Mouse (Mus musculus) intestine, embryonic 16.5 days (tissue): Measurements from ENCODE around the gene Atg14. TPM values are rescaled to one million over a fixed set of nuclear protein-coding genes. Genes with fewer than 3 reads are reported as not detected.
A peak's percentile ranks its signal among the peaks of the same experiment; 100 is the strongest.

Experiments used
- ATAC-seq: fragments of 200-750 bp; cut with Nextera tagmentation; 2 replicates; pipeline ENCODE4 v1.8.0; 2017; ENCODE audit warnings: moderate TSS enrichment, moderate library complexity
- H3K27ac ChIP-seq: fragments of 300-500 bp; sonication (generic); 2 replicates; pipeline ENCODE4 v1.5.1; 2014; ENCODE audit warnings: mild to moderate bottlenecking, low read length
- H3K27me3 ChIP-seq: fragments of 300-500 bp; sonication (generic); replicated peaks from 2 replicates; pipeline ENCODE4 v1.6.1; 2014; ENCODE audit warnings: low read length, control low read depth, mixed read lengths; ENCODE audit not compliant: control insufficient read depth, insufficient read depth
- H3K36me3 ChIP-seq: fragments of 300-500 bp; sonication (generic); 2 replicates; pipeline ENCODE4 v1.6.1; 2014; ENCODE audit warnings: low read length, control low read depth; ENCODE audit not compliant: control insufficient read depth, insufficient read depth
- H3K4me1 ChIP-seq: fragments of 300-500 bp; sonication (generic); 2 replicates; pipeline ENCODE4 v1.6.1; 2014; ENCODE audit warnings: low read length, control low read depth, mixed read lengths; ENCODE audit not compliant: control insufficient read depth, insufficient read depth
- H3K4me2 ChIP-seq: fragments of 300-500 bp; sonication (generic); 2 replicates; pipeline ENCODE4 v1.6.1; 2014; ENCODE audit warnings: low read depth, low read length, control low read depth
- H3K4me3 ChIP-seq: fragments of 300-500 bp; sonication (generic); 2 replicates; pipeline ENCODE4 v1.5.1; 2014; ENCODE audit warnings: mild to moderate bottlenecking, low read length
- H3K9ac ChIP-seq: fragments of 300-500 bp; sonication (generic); 2 replicates; pipeline ENCODE4 v1.6.1; 2014; ENCODE audit warnings: low read depth, low read length
- H3K9me3 ChIP-seq: fragments of 300-500 bp; sonication (generic); 2 replicates; pipeline ENCODE4 v1.6.1; 2016; ENCODE audit warnings: low read length, control low read depth; ENCODE audit not compliant: control insufficient read depth
- WGBS: fragments of 180-500 bp; shearing (Covaris S2); extraction: QIAGEN DNeasy Blood & Tissue Kit; methylation state at CpG from one replicate; pipeline ENCODE4 v1.1.7; 2014; 5-methylcytosine and 5-hydroxymethylcytosine counted together
- polyA plus RNA-seq: library from polyadenylated mRNA; unstranded; fragments of >200 nt; fragmentation: Nextera tagmentation; extraction: Ambion mirVana; gene quantifications from 2 replicates; pipeline ENCODE4 v1.2.1, GENCODE M21; 2015

Atg14 gene
- polyA plus RNA-seq, 1 experiment from 2014 or later = 11.4 TPM

DNA sequence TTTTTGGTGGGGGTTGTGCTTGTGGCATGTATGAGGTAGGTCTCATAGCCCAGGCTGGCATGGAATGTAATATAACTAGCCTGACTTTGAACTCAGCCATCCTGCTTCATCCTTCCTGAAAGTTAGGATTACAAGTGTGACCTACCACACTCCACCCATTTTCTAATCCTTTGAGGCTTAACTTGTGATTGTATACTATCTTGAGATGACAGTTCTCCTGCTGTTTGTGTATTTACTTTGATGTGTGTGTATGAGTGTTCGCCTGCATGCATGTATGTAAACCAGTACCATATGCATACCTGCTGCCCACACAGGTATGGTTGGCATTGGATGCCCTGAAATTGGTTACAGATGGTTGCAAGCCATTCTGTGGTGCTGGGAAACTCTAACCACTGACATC is 48.8 kb downstream of the Atg14 start:
- Histone ChIP-seq H3K9me3 (no peaks in the 10 kb centered on the region), H3K27ac (no peak overlapping the region), H3K36me3 (no peaks in the 10 kb centered on the region), H3K27me3 (no peaks in the 10 kb centered on the region), H3K4me3 (no peak overlapping the region), H3K4me2 (no peak overlapping the region), H3K9ac (no peak overlapping the region), H3K4me1 (peaks cover 3% of the 10 kb centered on the region; the same call in 1 of the 2 replicates)
- WGBS = 97% methylated on average over 1 of the region's 1 CpGs
- no peak for ATAC-seq

DNA sequence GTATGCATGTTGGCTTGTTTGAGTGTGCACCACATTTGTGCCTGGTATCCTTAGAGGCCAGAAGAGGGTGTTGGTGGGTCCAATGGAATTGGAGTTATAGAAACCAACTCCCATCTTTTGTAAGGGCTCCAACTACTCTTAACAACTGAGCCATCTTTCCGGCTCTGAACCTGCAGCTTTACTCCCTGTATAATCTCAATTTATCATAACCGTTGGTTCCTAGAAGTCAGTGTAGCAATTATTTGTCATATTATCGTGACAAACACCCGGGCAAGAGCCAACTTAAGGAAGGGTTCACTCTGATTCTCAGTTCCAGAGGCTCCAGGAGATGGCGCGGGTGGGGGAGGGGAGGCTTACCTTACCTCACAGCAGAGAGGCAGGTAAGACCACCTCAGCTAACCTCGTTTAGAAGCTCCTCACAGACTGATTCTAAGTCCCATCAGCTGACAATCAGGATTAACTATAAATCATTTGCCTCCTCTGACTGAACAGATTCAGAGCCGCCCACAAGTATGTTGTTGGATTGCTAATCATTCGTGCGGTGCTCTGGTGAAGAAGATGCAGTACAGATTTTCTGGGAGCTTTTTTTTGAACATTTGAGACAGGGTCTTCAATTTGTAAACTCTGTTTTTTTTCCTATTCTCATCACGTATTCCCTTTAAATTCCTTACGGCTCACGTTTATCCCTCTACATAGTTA is 49.5 kb downstream of the Atg14 start:
- Histone ChIP-seq H3K4me1 (peaks cover 3% of the 10 kb centered on the region; the same call in 1 of the 2 replicates), H3K4me3 (no peak overlapping the region), H3K27me3 (no peaks in the 10 kb centered on the region), H3K9ac (no peak overlapping the region), H3K36me3 (no peaks in the 10 kb centered on the region), H3K4me2 (no peak overlapping the region), H3K27ac (no peak overlapping the region), H3K9me3 (no peaks in the 10 kb centered on the region)
- WGBS = 80% methylated on average over 13 of the region's 13 CpGs
- no peak for ATAC-seq

DNA sequence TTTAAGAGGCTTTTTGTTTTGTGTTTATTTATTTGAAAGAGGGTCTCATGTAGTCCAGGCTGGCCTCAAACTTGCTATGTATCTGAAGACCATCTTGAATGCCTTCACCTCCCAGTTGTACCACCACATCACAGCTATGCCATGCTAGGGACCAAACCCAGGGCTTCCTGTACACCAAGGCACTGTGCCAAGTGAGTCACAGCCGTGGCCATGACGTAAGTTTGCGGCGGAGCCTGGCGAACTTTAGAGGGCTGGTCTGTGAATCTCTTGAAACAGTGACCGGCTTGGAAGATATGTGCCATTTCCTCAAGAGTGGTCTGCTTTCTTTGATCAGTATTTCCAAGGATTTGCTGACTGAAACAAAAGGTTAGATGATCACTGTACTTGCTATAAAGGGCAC is 51.8 kb downstream of the Atg14 start:
- Histone ChIP-seq H3K27me3 (no peaks in the 10 kb centered on the region), H3K9me3 (no peaks in the 10 kb centered on the region), H3K36me3 (no peaks in the 10 kb centered on the region), H3K9ac (no peak overlapping the region), H3K4me1 (peaks cover 8% of the 10 kb centered on the region), H3K4me3 (no peak overlapping the region), H3K4me2 (no peak overlapping the region), H3K27ac (no peak overlapping the region)
- WGBS = 81% methylated on average over 6 of the region's 6 CpGs
- ATAC-seq = no peak

GRCm38 (mm10) chr14:47516755-47517154 is 53.7 kb downstream of the Atg14 start:
- no peak for ATAC-seq
- 70% methylated on average over 6 of the region's 6 CpGs for WGBS
- H3K27me3 ChIP-seq = no peaks in the 10 kb centered on the region

GRCm38 (mm10) chr14:47515636-47516035 is 54.8 kb downstream of the Atg14 start:
- H3K27ac ChIP-seq = peak overlapping the region; percentile 89
- peak overlapping the region; percentile 40; the same call in 1 of the 2 replicates for H3K4me2 ChIP-seq
- H3K27me3 ChIP-seq = no peaks in the 10 kb centered on the region
- H3K4me3 ChIP-seq = no peak overlapping the region
- H3K36me3 ChIP-seq = no peaks in the 10 kb centered on the region
- H3K9ac ChIP-seq = 0 out of 2 replicates have a peak overlapping the region, but pooled peaks have one; percentile 40
- H3K9me3 ChIP-seq = no peaks in the 10 kb centered on the region
- ATAC-seq = peak; percentile 31; the same call in 1 of the 2 replicates
- H3K4me1 ChIP-seq = peaks cover 5% of the 10 kb centered on the region
- WGBS = 90% methylated on average over 8 of the region's 8 CpGs

More at GRCm38 (mm10) chr14:47516755-47517154, 53.7 kb downstream of the Atg14 start:
- no peak overlapping the region for H3K27ac ChIP-seq
- H3K9ac ChIP-seq = no peak overlapping the region
- H3K4me3 ChIP-seq = no peak overlapping the region
- no peaks in the 10 kb centered on the region for H3K9me3 ChIP-seq
- H3K4me1 ChIP-seq = peaks cover 8% of the 10 kb centered on the region
- H3K4me2 ChIP-seq = no peak overlapping the region
- no peaks in the 10 kb centered on the region for H3K36me3 ChIP-seq

GRCm38 (mm10) chr14:47514816-47515453 is 55.5 kb downstream of the Atg14 start:
- 0 out of 2 replicates have a peak overlapping the region, but pooled peaks have one; percentile 40 for H3K9ac ChIP-seq
- H3K36me3 ChIP-seq = no peaks in the 10 kb centered on the region
- peak overlapping the region; percentile 89 for H3K27ac ChIP-seq
- H3K4me1 ChIP-seq = peaks cover 8% of the 10 kb centered on the region
- H3K4me2 ChIP-seq = peak overlapping the region; percentile 40; the same call in 1 of the 2 replicates
- no peak overlapping the region for H3K4me3 ChIP-seq
- ATAC-seq = peak; percentile 97
- no peaks in the 10 kb centered on the region for H3K9me3 ChIP-seq
- no peaks in the 10 kb centered on the region for H3K27me3 ChIP-seq
- WGBS = 30% methylated on average over 7 of the region's 7 CpGs

- Histone ChIP-seq H3K4me2 (no peak overlapping the region), H3K36me3 (no peaks in the 10 kb centered on the region), H3K9me3 (no peaks in the 10 kb centered on the region), H3K4me1 (peaks cover 9% of the 10 kb centered on the region), H3K4me3 (no peak overlapping the region), H3K27ac (no peak overlapping the region), H3K9ac (no peak overlapping the region), H3K27me3 (no peaks in the 10 kb centered on the region)
- 95% methylated on average over 3 of the region's 3 CpGs for WGBS
- ATAC-seq = no peak
These were observed 56.8 kb downstream of the Atg14 start for GRCm38 (mm10) chr14:47513606-47514005.

- Histone ChIP-seq H3K4me2 (no peak overlapping the region), H3K9ac (no peak overlapping the region), H3K4me3 (no peak overlapping the region), H3K4me1 (peaks cover 7% of the 10 kb centered on the region), H3K36me3 (0 out of 2 replicates have a peak, but pooled peaks cover 2% of the 10 kb centered on the region), H3K9me3 (no peaks in the 10 kb centered on the region), H3K27me3 (no peaks in the 10 kb centered on the region), H3K27ac (no peak overlapping the region)
- peak; percentile 54; the same call in 1 of the 2 replicates for ATAC-seq
- WGBS = 62% methylated on average over 4 of the region's 4 CpGs
These were observed 60.2 kb downstream of the Atg14 start for GRCm38 (mm10) chr14:47510244-47510643.

- no peak for ATAC-seq
- no peak overlapping the region for H3K4me3 ChIP-seq
- no peak overlapping the region for H3K4me2 ChIP-seq
- 0 out of 2 replicates have a peak, but pooled peaks cover 4% of the 10 kb centered on the region for H3K36me3 ChIP-seq
- peaks cover 4% of the 10 kb centered on the region for H3K4me1 ChIP-seq
- no peak overlapping the region for H3K27ac ChIP-seq
- no peaks in the 10 kb centered on the region for H3K9me3 ChIP-seq
- no peaks in the 10 kb centered on the region for H3K27me3 ChIP-seq
- H3K9ac ChIP-seq = no peak overlapping the region
These were observed 62.4 kb downstream of the Atg14 start for GRCm38 (mm10) chr14:47508035-47508434.
